Mouse (Mus musculus) gastrocnemius, adult 18-20 months (tissue): ENCODE measurements around the gene Il21r. TPM values are rescaled to one million over a fixed set of nuclear protein-coding genes. Genes with fewer than 3 reads are reported as not detected.
A peak's percentile ranks its signal among the peaks of the same experiment; 100 is the strongest.

Source experiments
- DNase-seq: peaks from one replicate; pipeline ENCODE4 v3.0.0; 2021; ENCODE audit warnings: low spot score
- total RNA-seq, 2 experiments: library from RNA; stranded (reverse); gene quantifications; 2 replicates each; pipeline ENCODE4 v1.2.3; 2021

The Il21r gene
- total RNA-seq, 2 experiments from 2014 or later: 0.09 TPM; not detected in 1

DNA sequence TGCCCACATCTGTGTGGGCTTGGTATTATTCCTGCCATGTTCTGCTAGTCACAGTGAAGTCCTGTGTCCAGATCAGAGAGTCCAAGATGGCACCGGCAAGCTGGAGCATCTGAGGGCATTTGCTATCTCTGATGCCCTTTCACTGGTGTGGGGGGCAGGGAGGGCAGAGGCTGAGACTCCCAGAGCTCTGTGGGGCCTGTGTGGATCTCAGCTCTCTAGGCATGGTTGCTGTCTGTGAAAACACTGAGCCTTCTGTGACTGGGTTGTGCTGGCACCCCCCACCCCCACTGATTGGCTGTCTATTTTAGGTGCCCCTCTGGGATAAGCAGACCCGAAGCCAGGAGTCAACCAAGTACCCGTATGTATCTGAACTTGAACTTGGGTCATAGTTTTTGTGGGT is 28.4 kb upstream of the Il21r start:
- no peak for DNase-seq

DNA sequence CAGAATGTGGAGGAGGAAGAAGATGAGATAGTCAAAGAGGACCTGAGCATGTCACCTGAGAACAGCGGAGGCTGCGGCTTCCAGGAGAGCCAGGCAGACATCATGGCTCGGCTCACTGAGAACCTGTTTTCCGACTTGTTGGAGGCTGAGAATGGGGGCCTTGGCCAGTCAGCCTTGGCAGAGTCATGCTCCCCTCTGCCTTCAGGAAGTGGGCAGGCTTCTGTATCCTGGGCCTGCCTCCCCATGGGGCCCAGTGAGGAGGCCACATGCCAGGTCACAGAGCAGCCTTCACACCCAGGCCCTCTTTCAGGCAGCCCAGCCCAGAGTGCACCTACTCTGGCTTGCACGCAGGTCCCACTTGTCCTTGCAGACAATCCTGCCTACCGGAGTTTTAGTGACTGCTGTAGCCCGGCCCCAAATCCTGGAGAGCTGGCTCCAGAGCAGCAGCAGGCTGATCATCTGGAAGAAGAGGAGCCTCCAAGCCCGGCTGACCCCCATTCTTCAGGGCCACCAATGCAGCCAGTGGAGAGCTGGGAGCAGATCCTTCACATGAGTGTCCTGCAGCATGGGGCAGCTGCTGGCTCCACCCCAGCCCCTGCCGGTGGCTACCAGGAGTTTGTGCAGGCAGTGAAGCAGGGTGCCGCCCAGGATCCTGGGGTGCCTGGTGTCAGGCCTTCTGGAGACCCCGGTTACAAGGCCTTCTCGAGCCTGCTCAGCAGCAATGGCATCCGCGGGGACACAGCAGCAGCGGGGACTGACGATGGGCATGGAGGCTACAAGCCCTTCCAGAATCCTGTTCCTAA is 27.3 kb upstream of the Il21r start:
- DNase-seq: no peak

DNA sequence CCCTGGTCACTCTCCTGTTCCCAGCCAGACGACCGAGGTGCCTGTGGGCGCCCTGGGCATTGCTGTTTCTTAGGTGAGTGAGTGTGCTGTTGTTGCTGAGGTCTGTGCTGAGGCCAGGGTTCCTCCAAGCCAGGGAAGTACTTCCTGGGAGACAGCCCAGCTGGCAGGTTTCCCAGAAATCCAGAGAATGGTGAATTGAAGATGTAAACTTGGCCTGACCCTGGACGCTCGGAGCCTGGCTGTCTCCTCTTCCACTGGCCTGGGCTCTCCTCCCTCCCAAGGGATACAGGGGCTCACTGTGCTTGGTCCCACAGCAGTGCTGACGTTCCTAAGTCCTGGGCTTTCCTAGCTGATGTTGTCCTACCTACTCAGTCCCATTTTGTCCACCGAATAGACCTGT is 26.2 kb upstream of the Il21r start:
- DNase-seq: peak; percentile 67

DNA sequence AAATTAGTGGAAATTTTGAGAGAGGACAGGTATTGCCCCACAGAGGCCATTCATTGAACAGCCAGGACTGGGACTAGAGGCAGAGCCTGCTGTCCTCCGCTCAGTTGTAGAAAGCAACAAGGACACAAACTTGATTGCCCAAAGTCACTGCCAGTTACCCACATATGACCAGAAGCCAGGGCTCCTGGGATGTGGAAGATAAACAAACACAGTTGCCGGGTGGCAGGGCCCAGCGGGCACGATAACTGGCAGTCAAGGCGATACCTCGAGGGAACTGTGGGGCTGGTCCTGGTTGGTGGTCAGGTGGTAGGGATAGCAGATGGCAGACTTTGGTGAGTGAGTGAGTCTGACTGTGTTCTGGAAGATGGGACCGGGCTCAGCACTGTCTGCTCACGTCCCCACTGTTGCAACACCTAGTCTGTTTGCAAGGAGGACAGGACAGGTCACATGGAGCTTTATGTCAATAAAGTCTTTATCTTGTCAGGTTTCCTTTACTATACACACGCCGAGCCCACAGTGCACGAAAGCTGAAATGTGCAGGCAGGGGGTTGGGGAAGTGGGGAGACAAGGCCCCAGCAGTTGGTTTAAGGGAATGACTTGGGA is 25.6 kb upstream of the Il21r start:
- DNase-seq: no peak

DNA sequence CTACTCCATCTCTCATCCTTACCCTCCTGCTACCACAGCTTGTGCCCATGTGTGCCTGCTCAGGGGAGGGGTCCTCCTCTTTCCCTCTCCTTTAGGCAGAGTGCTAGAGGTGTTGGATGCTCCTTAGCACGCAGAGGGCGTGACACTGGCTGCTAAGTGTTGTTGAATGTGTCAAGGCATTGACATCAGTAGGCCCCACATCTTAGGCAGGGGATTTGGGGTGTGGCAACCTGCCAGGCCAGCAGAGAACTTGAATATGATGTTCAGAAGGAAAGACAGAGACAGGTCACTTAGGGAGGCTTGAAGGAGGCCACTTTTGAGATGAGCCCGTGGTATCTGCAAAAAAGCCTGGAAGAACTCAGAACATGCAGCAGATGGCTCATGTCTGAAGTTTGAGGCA is 25.1 kb upstream of the Il21r start:
- no peak for DNase-seq

DNA sequence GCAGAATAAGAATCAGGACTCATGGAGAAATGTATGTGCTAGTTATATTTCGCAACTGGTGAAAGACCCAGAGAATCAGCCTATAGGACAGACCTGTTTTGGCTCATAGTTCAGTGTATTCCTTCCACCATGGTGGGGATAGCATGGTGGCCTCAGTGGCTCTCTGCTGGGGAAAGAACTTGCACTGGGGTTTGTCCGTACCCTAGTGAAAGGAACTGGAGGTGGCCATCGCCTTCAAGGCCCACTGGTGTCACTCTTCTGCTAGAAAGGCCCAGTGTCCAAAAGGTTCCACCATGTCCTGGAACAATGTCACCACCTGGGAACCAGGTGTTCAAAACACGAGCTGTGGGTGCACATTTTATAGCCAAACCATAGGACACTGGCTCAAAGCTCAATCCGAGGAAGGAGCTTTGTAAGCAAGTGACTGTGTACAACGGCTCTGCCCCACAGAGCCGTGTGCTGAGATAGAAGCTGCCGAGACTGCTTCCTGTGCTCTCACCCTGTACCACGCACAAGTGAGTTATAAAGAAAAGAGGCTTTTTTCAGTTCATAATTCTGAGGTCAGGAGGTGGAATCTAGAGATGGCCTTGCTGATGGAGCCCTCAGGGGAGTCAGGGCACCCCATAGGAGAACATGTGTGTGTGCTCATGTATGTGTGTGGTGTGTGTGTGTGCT is 23.5 kb upstream of the Il21r start:
- no peak for DNase-seq

DNA sequence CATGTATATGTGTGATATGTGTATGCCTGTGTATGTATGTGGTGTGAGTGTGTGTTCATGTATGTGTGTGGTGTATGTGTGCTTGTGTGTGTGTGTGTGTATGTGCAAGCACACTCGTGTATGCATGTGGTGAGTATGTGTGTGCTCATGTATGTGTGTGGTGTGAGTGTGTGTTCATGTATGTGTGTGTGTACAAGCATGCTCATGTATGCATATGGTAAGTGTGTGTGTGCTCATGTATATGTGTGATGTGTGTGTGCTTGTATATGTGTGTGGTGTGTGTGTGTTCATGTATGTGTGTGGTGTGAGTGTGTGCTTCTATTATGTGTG is 23.0 kb upstream of the Il21r start:
- DNase-seq: no peak

DNA sequence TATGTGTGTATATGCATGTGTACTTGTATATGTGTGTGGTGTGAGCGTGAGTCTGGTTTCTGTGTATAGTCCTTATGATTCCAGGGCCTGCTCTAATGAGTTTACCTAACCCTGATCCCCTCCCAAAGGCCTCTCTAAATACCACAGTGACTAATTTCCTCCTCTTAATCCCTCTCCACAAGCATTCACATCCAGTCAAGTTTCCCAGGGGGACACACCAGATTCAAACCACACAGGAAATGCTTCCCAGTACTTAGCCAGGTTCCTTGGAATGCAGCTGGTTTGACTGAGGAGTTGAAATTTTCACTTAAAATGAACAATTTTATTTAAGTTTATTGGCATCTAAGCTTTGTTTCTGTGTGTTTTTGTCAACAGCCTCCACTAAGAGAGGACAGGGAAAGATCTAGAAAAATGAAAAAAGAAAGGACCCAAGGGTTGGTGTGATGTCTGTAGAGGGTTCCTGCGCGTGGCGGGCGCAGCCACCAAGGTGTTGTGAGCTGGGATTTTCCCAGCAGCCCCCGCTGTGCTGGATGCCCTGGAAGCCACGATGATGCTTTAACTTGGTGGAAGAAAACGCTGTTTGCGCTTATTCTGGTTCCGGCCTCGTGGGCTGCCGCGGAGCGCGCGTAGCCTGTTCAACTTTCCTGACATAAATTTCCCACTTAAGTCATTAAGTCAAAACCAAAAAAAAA is 22.5 kb upstream of the Il21r start:
- DNase-seq: no peak

DNA sequence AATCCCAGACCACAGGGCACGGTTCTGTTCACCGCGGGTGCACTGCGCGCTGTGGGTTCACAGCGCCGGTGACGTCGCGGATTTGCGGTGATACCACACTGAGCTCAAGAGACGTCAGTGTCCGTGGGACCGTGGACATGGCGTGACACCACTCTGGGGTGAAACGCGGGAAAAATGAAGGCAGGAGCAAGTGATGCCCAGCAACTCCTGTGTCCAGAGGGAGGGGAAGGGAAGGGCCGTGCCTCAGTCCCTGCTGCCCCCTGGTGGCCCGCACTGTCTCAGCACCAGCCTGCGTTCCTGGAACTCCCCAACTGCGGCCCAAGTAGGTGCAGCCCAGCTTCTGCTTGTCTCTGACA is 21.9 kb upstream of the Il21r start:
- peak; percentile 89 for DNase-seq

DNA sequence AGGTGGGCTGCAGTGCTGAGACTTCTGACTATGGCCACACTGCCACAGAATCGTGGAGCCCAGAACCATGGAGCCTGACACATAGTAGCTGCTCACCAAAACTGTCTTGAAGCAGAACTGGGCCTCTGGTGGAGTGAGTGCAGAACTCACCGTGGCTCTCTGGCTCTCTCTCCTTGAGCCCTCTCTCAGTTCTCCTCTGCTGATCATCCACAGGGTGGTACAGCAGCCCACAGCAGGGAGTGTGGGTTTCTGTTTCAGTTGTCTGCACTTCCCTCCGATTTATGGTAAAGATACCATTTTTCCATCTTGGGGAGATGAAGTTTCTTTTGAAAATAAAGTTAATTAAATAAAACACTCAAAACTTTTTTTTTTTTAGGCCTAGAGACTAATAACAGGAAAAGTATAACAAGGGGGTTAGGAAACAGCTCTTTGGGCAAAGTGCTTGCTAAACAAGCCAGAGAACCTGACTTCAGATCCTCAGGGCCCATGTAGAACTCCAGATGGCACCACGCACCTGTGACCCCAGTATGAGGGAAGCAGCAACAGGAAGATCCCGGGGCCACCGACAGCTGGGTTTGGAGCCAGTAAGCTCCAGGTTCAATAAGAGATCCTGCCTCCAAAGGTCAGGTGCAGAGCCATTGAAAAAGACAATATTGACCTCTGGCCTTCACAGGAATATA is 19.8 kb upstream of the Il21r start:
- no peak for DNase-seq

DNA sequence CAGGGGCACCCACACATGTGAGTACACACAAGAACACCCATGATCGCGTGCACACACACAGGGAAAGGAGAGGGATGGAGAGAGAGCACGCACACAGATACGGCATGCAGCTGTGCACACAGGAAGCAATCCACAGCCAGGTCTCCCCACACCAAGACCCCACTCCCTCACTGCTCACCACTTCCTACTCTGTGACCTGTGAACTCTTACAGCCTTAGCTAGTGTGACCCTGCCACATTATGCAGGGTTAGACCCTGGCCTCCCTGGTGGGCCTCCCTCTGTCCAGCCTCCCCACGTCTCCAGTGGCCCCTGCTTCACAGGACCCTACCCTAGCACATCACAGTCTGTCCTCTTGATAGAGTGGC is 19.2 kb upstream of the Il21r start:
- DNase-seq: no peak

DNA sequence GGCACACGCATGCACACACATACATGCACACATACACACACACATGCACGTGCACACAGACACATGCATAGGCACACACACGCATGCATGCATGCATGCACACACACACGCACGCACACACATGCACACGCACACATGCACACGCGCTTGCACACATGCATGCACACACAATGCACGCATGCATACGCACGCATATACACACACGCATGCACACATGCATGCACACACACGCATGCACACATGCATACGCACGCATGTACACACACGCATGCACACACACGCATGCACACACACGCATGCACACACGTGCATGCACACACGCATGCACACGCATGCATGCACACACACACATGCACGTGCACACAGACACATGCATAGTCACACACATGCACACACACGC is 16.9 kb upstream of the Il21r start:
- no peak for DNase-seq

DNA sequence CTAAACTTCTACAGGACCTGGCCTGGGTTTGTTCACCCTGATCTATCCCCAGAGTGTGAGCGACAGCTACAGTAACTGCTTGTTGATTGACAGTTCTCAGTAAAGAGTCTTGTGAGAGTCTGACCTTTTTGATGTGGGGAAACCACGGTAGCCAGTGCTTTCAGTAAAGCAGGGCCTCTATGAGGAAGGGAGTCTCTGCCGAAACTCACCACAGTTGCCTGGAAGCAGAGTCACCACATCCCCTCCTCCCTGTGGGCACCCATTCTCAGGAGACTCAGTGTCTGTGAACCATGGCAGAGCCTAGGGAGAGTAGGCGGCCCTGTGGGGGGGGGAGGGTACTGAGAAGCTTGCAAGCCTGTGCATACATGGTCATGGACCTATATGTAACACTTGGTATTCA is 14.5 kb upstream of the Il21r start:
- no peak for DNase-seq

DNA sequence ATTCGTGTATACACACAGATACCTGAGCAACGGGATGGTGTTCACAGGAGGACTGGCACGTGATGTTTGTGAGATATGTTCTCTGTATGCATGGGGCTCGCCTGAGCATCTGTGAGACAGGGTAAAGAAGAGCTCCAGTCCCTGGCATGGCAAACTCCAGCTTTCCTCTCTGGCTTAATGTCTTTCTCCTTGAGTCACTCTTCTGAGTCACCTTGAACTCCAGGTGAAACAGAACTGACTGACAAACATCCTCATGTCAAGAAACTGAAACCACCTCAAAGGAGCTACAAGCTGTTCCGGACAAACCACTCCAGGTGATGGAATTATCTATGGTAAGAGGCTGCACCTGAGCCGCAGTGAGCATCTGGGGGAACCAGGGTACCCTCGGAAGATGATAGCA is 13.3 kb upstream of the Il21r start:
- DNase-seq: no peak

DNA sequence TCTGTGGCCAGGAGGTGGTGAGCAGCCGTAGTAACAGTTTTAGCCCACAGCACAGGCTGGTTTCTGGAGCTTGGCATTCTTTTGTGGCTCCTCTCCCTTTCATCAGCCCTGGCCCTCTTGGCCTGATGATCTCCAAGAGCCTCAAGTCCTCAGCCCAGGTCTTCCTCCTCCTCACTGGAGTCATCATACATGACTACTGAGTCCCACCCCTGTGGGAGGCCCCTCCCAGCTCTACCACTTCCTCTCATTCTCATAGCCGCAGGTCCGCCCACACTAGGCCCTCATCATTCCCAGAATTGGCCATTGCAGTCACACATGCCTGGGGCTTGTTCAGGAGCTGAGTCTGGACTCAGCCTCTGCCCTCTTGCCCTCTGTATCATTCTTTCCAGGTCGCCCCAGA is 9.4 kb upstream of the Il21r start:
- DNase-seq: no peak

DNA sequence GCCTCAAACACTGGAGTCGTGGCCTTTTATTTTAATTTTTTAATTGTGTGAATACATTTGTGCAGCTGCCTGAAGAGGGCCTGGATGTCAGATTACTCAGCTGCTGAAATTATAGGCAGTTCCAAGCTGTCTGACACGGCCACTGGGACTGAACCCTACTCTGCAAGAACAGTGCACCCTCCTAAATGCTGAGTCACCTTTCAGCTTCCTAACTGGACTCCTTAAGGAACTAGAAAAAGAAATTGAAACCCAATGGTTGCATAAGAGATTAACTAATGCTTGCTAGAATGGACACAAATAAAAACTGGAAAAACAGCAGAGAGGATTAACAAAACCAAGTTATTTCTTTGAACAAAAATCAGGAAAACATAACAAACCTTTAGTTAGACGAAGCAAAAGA is 6.8 kb upstream of the Il21r start:
- DNase-seq: peak; percentile 46

DNA sequence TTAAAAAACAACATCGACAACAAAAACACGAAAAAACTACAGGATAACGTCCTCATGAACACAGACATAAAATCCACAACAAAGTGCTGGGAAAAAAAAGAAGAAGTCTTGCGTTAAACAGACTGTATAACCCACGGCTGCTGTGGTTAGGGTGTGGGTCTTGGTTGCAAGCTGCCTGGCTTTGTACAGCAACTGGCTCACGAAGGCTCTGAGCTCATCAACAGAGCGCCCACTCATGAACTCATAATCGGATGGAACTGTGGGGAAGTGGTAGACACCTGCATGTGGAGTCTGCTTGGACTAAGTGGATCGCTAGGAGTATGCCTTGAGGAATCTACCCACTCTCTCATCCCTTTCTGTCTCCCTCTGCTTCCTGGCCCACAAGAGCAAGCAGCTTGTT is 6.1 kb upstream of the Il21r start:
- DNase-seq: no peak

DNA sequence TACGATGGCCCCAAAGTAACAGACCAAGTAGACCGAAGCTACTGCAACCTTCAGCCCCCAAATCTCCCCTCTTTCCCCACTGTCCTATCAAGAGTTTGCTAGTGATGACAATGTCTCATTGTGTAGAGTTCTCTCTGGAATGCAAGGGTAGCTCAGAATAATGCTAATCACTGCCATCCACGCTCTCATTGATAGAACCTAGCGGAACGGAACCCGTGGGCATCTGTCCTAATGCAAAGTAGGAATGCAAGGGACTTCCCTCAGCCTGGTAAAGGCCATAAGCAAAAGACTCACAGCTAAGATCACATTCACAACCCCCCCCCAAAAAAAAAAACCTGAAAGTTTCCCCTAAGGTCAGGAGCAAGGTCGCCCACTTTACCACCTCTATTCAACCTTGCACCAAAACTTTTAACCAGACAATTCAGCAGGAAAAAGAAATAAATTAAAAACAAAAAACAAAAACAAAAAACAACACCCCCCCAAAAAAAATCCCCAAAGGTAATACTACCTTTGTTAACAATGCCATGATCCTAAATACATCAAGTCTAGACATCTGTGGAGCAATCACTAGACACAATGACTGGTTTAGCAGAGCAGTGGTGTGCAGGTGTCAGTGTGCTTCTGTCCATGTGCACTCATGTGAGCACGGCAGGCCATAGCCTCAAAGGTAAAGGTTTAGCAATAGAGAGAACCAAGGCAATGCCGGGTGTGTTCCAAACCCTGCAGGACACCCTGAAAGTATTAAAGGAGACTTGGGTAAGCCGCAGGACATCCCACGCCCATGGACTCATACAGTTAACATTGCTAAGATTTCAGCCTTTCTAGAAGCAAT is 5.5 kb upstream of the Il21r start:
- no peak for DNase-seq

DNA sequence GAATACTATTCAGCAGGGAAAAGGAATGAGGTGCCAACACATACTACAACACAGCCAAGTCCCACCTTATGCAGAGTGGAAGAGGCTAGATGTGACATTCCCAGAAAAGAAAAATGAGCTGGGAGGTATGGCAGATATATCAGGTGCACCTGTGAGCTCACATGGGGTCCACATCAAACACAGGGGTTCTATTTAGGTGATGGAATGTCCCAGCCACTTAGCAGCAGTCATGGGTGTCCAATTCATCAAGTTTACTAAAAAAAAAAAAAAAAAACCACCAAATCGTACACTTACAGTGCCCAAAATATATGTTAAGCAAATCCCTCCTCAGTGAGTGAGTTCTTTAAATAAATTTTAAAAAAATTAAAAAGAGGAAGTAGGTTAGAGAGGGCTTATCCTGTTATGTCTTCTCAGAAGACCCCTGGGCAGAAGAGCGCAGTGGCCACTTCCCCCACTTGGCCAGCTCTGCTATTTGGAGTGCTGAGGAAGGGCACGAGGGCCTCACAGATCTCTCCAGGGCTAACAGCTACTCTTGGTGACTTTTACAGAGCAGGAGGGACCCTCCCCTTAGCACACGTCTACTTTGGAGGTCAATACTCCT is 3.8 kb upstream of the Il21r start:
- no peak for DNase-seq

DNA sequence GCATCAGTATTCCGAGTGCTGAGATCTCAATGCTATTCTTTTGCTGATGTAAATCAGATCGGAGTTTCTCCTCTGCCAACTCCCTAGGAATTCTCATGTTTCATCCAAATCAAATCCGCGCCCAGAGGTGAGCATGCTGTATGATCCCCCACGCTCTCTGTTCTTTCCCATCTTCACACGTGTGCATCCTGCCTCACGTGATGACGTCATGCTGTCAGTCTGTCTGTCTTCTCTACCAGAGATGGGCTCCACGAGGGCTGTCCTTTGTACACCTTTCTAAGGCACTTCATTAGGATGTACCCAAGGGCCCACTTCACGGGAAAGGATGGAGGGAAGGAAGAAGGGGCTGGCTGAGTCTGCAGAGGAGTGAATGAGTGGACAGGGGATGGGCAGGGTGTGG is 3.1 kb upstream of the Il21r start:
- no peak for DNase-seq
